Mouse (Mus musculus): ENCODE measurements around the gene AW011738. TPM values are rescaled to one million over a fixed set of nuclear protein-coding genes. Genes with fewer than 3 reads are reported as not detected.

The AW011738 gene
- polyA plus RNA-seq, 1 experiment = 0.48 TPM

- Histone ChIP-seq H3K36me3 (ENCODE audit: control insufficient read depth, insufficient read depth) (no peaks in the 10 kb centered on the region), H3K4me3 (no peak overlapping the region), H3K27me3 (ENCODE audit: control insufficient read depth, insufficient read depth, insufficient read length) (no peaks in the 10 kb centered on the region), H3ac (ENCODE audit: control insufficient read depth, insufficient read length) (no peak overlapping the region), H3K79me2 (ENCODE audit: control insufficient read depth, insufficient read depth) (no peaks in the 10 kb centered on the region), H3K4me2 (ENCODE audit: low read depth) (no peak overlapping the region)
- TF ChIP-seq MAX (IDR thresholded peaks at IDR 0.05; ENCODE audit: low read depth) (no peak), TCF12 (IDR thresholded peaks at IDR 0.05; ENCODE audit: insufficient read depth, poor library complexity, severe bottlenecking) (no peak), MYOD1 (IDR thresholded peaks at IDR 0.05; ENCODE audit: control insufficient read depth in 1 of 3, insufficient read length in 2 of 3, low read depth in 2 of 3) (no peak), REST (IDR thresholded peaks at IDR 0.05; ENCODE audit: insufficient read depth, insufficient read length) (no peak), TCF3 (IDR thresholded peaks at IDR 0.05; ENCODE audit: insufficient read length, low read depth) (no peak), MYOG (IDR thresholded peaks at IDR 0.05; ENCODE audit: control insufficient read depth in 1 of 3, insufficient read depth in 1 of 3, insufficient read length in 2 of 3, low read depth in 2 of 3) (no peak), E2F4 (IDR thresholded peaks at IDR 0.05; ENCODE audit: insufficient read depth) (no peak), POLR2A (IDR thresholded peaks at IDR 0.05; ENCODE audit: insufficient read length, low read depth) (no peak), CEBPB (IDR thresholded peaks at IDR 0.05; ENCODE audit: insufficient read depth, poor library complexity, severe bottlenecking) (no peak), SRF (IDR thresholded peaks at IDR 0.05; ENCODE audit: control insufficient read depth, insufficient read length, low read depth) (no peak), USF1 (IDR thresholded peaks at IDR 0.05; ENCODE audit: low read depth) (no peak)
Measured at GRCm38 (mm10) chr4:156192421-156193199, 10.5 kb upstream of the AW011738 start.

GRCm38 (mm10) chr4:156193200-156193590 is 9.9 kb upstream of the AW011738 start:
- Histone ChIP-seq H3K79me2 (ENCODE audit: control insufficient read depth, insufficient read depth) (no peaks in the 10 kb centered on the region), H3ac (ENCODE audit: control insufficient read depth, insufficient read length) (no peak overlapping the region), H3K4me3 (no peak overlapping the region), H3K27me3 (ENCODE audit: control insufficient read depth, insufficient read depth, insufficient read length) (no peaks in the 10 kb centered on the region), H3K4me2 (ENCODE audit: low read depth) (no peak overlapping the region), H3K36me3 (ENCODE audit: control insufficient read depth, insufficient read depth) (no peaks in the 10 kb centered on the region)
- TF ChIP-seq TCF3 (IDR thresholded peaks at IDR 0.05; ENCODE audit: insufficient read length, low read depth) (no peak), REST (IDR thresholded peaks at IDR 0.05; ENCODE audit: insufficient read depth, insufficient read length) (no peak), MYOD1 (IDR thresholded peaks at IDR 0.05; ENCODE audit: control insufficient read depth in 1 of 3, insufficient read length in 2 of 3, low read depth in 2 of 3) (no peak), MAX (IDR thresholded peaks at IDR 0.05; ENCODE audit: low read depth) (no peak)

GRCm38 (mm10) chr4:156193906-156194305 is 9.2 kb upstream of the AW011738 start:
- Histone ChIP-seq H3K27me3 (ENCODE audit: control insufficient read depth, insufficient read depth, insufficient read length) (no peaks in the 10 kb centered on the region), H3K4me2 (ENCODE audit: low read depth) (no peak overlapping the region), H3K36me3 (ENCODE audit: control insufficient read depth, insufficient read depth) (no peaks in the 10 kb centered on the region), H3K4me3 (no peak overlapping the region), H3K79me2 (ENCODE audit: control insufficient read depth, insufficient read depth) (no peaks in the 10 kb centered on the region), H3ac (ENCODE audit: control insufficient read depth, insufficient read length) (no peak overlapping the region)
- no peak for TF ChIP-seq SRF (IDR thresholded peaks at IDR 0.05; ENCODE audit: control insufficient read depth, insufficient read length, low read depth)
- TF ChIP-seq TCF3 (IDR thresholded peaks at IDR 0.05; ENCODE audit: insufficient read length, low read depth) = no peak
- TF ChIP-seq USF1 (IDR thresholded peaks at IDR 0.05; ENCODE audit: low read depth) = no peak
- no peak for TF ChIP-seq MYOD1 (IDR thresholded peaks at IDR 0.05; ENCODE audit: control insufficient read depth in 1 of 3, insufficient read length in 2 of 3, low read depth in 2 of 3)

- Histone ChIP-seq H3K4me3 (no peak overlapping the region), H3K79me2 (ENCODE audit: control insufficient read depth, insufficient read depth) (no peaks in the 10 kb centered on the region), H3K27me3 (ENCODE audit: control insufficient read depth, insufficient read depth, insufficient read length) (no peaks in the 10 kb centered on the region), H3K4me2 (ENCODE audit: low read depth) (no peak overlapping the region), H3ac (ENCODE audit: control insufficient read depth, insufficient read length) (no peak overlapping the region), H3K36me3 (ENCODE audit: control insufficient read depth, insufficient read depth) (no peaks in the 10 kb centered on the region)
- TF ChIP-seq TCF3 (IDR thresholded peaks at IDR 0.05; ENCODE audit: insufficient read length, low read depth) (no peak), E2F4 (IDR thresholded peaks at IDR 0.05; ENCODE audit: insufficient read depth) (no peak), REST (IDR thresholded peaks at IDR 0.05; ENCODE audit: insufficient read depth, insufficient read length) (no peak), POLR2A (IDR thresholded peaks at IDR 0.05; ENCODE audit: insufficient read length, low read depth) (no peak)
Measured at GRCm38 (mm10) chr4:156194346-156194745, 8.8 kb upstream of the AW011738 start.

GRCm38 (mm10) chr4:156195927-156196870 is 6.9 kb upstream of the AW011738 start:
- H3K4me3 ChIP-seq = peak overlapping the region; percentile 25
- H3K79me2 ChIP-seq (ENCODE audit: control insufficient read depth, insufficient read depth) = no peaks in the 10 kb centered on the region
- no peaks in the 10 kb centered on the region for H3K27me3 ChIP-seq (ENCODE audit: control insufficient read depth, insufficient read depth, insufficient read length)
- TF ChIP-seq CEBPB (IDR thresholded peaks at IDR 0.05; ENCODE audit: insufficient read depth, poor library complexity, severe bottlenecking) (no peak), SRF (IDR thresholded peaks at IDR 0.05; ENCODE audit: control insufficient read depth, insufficient read length, low read depth) (no peak), TCF3 (IDR thresholded peaks at IDR 0.05; ENCODE audit: insufficient read length, low read depth) (no peak), MAX (IDR thresholded peaks at IDR 0.05; ENCODE audit: low read depth) (no peak), POLR2AphosphoS2 (IDR thresholded peaks at IDR 0.05; ENCODE audit: insufficient read length, low read depth) (no peak), E2F4 (IDR thresholded peaks at IDR 0.05; ENCODE audit: insufficient read depth) (no peak), MYOD1 (IDR thresholded peaks at IDR 0.05; ENCODE audit: control insufficient read depth in 1 of 3, insufficient read length in 2 of 3, low read depth in 2 of 3) (no peak), USF1 (IDR thresholded peaks at IDR 0.05; ENCODE audit: low read depth) (no peak), POLR2A (IDR thresholded peaks at IDR 0.05; ENCODE audit: insufficient read length, low read depth) (no peak), REST (IDR thresholded peaks at IDR 0.05; ENCODE audit: insufficient read depth, insufficient read length) (no peak), TCF12 (IDR thresholded peaks at IDR 0.05; ENCODE audit: insufficient read depth, poor library complexity, severe bottlenecking) (no peak), MYOG (IDR thresholded peaks at IDR 0.05; ENCODE audit: control insufficient read depth in 1 of 3, insufficient read depth in 1 of 3, insufficient read length in 2 of 3, low read depth in 2 of 3) (no peak)
- H3K36me3 ChIP-seq (ENCODE audit: control insufficient read depth, insufficient read depth) = no peaks in the 10 kb centered on the region
- H3ac ChIP-seq (ENCODE audit: control insufficient read depth, insufficient read length) = peak overlapping the region; percentile 41
- peak overlapping the region; percentile 93 for H3K4me2 ChIP-seq (ENCODE audit: low read depth)

Data from myocyte (in vitro differentiated cells).